Mouse (Mus musculus) neutrophil, adult 65 days (primary cell): ENCODE results near the gene Pfkfb4. TPM values are rescaled to one million over a fixed set of nuclear protein-coding genes. Genes with fewer than 3 reads are reported as not detected.

Source experiments
- total RNA-seq: library from RNA; stranded (reverse); gene quantifications from 2 replicates; pipeline ENCODE4 v1.2.4, GENCODE M21; 2023

Gene Pfkfb4
- 177 and 195 TPM in 2 replicates for total RNA-seq

GRCm38 (mm10) chr9:108991428-108992084 is at the start of gene Pfkfb4:
Pfkfb4 (plus strand) TSS chr9:108991778.

DNA sequence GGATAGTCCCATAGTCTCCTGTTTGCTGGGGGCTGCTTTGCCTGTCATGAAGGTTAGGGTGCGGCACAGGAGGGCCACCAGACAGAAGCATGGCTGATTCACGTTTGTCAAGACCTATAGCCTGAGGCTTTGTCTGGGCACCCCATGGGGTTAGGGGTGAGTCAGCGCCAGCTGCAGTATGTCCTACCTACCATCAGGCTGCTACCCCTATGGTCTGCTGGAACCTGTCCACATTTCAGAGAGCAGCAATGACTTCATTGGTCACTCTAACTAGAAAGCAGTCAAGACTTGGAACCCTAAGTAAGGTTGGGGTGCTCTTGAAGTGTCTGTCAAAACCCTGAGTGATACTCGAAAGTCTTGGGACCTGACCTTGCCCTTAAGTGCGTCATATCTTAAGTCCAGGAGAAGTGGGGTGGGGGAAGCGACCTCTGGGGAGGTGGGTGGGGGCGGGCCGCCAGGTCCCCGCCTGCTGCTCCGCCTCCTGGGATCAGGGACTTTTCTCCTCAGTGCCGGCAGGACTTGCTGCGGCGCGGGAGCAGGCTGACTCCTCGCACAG is 38.4 kb upstream of the Pfkfb4 start, which contains the start of gene Col7a1:
Gene Col7a1, plus strand, starts transcription at position 506 of the 556 bp plus-strand sequence.

DNA sequence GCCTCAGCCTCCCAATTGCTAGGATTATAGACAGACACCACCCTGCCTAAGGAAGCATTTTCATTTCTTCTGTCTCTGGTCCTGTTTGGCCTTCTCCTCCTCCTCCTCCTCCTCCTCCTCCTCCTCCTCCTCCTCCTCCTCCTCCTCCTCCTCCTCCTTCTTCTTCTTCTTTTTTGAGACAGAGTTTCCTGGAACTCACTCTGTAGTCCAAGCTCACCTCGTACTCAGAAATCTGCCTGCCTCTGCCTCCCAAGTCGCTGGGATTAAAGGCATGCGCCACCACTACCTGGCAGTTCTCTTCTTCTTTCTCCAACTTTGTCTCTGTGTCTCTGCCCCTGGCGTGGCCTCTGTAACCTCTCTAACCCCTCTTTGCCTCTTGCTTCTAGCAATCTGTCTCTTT is 5.9 kb upstream of the Pfkfb4 start, which contains the start of gene Ucn2:
Gene Ucn2, plus strand, starts transcription at position 301 of the 400 bp plus-strand sequence.

DNA sequence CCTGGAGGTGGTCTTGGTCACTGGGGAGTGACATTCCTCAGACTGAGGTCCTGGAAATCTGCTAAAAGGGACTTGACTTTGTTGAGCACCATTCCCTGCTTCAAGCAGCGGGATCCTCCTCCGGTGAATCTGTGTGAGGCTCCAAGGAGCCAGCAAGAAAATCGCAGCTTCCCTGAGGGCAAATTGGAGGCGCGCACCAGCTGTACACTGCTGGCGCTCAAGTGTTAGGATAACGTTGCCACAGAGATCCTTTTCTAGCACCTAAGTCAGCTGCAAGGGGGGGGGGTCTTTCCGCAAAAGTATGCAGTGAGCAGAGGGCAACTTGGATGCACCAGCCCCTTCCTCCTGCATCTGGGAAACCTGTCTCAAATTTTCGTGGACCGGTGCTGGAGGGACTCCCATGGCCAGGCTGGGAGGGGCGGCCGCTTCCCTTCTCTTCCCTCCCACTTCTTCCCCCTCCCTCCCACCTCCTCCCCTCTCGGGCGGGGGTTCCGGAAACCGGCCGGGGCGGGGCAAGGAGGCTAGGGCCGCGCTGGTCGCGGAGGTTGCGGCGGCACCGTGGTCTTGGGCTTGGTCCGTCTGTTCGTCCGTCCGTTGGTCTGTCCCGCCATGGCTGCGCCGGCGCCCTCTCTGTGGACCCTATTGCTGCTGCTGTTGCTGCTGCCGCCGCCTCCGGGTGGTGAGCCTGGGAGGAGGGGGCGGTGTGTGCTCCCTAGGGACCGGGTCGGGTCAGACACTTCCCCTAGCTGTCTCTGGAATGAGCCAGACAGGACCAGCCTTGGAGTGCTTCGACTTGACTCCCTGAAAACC is 46.7 kb downstream of the Pfkfb4 start, which contains the start of gene Shisa5:
Gene Shisa5, plus strand, starts transcription at position 480 of the 810 bp plus-strand sequence.

GRCm38 (mm10) chr9:109059136-109059903 is 67.7 kb downstream of the Pfkfb4 start, which contains the start of gene Trex1:
Trex1 (minus strand) TSS chr9:109059734.

GRCm38 (mm10) chr9:109073661-109074573 is 82.3 kb downstream of the Pfkfb4 start, which contains the start of gene Atrip:
Atrip (minus strand) TSS chr9:109074124.

Other genes with a start within 250 kb of the Pfkfb4 start
- 41.5 and 54.6 TPM in 2 replicates for gene Ip6k2, start 208.0 kb upstream of the Pfkfb4 start, total RNA-seq
- gene Nckipsd, start 183.4 kb upstream of the Pfkfb4 start, total RNA-seq, result 6.0 and 8.7 TPM in 2 replicates
- gene Celsr3, start 165.5 kb upstream of the Pfkfb4 start, total RNA-seq, result 78.0 and 149 TPM in 2 replicates
- 8.0 and 8.1 TPM in 2 replicates for gene Slc26a6, start 138.5 kb upstream of the Pfkfb4 start, total RNA-seq
- not detected in 2 replicates for gene Tmem89, start 77.2 kb upstream of the Pfkfb4 start, total RNA-seq
- 139 and 161 TPM in 2 replicates for gene Uqcrc1, start 55.1 kb upstream of the Pfkfb4 start, total RNA-seq
- 4.3 and 4.7 TPM in 2 replicates for gene Col7a1, start 38.2 kb upstream of the Pfkfb4 start, total RNA-seq
- gene Ucn2, start 5.8 kb upstream of the Pfkfb4 start, total RNA-seq, result not detected in 2 replicates
- 139 and 214 TPM in 2 replicates for gene Shisa5, start 46.8 kb downstream of the Pfkfb4 start, total RNA-seq
- gene Trex1, start 68.0 kb downstream of the Pfkfb4 start, total RNA-seq, result 24.9 and 35.0 TPM in 2 replicates
- gene Atrip, start 82.3 kb downstream of the Pfkfb4 start, total RNA-seq, result 11.8 and 17.5 TPM in 2 replicates
- 2.9 and 3.1 TPM in 2 replicates for gene Ccdc51, start 90.7 kb downstream of the Pfkfb4 start, total RNA-seq
- gene Tma7, start 90.8 kb downstream of the Pfkfb4 start, total RNA-seq, result 194 and 223 TPM in 2 replicates
- 0.73 TPM in 1 of 2 replicates, not detected in the other for gene Plxnb1, start 103.6 kb downstream of the Pfkfb4 start, total RNA-seq
- not detected in 2 replicates for gene Fbxw21, start 170.3 kb downstream of the Pfkfb4 start, total RNA-seq
- gene Fbxw13, start 204.2 kb downstream of the Pfkfb4 start, total RNA-seq, result not detected in 2 replicates
- gene Fbxw20, start 243.0 kb downstream of the Pfkfb4 start, total RNA-seq, result not detected in 2 replicates